Mouse (Mus musculus) gastrocnemius, adult 8-10 months (tissue): ENCODE results near the gene Btg2. TPM values are rescaled to one million over a fixed set of nuclear protein-coding genes. Genes with fewer than 3 reads are reported as not detected.

Source experiments
- DNase-seq, 2 experiments: peaks; one replicate each; pipeline ENCODE4 v3.0.0; 2022; ENCODE audit warnings: low spot score in 2 of 2
- total RNA-seq, 4 experiments: library from RNA; stranded (reverse); gene quantifications; 2 replicates each; pipeline ENCODE4 v1.2.4; 2022

Btg2 gene
- 10 to 100 TPM in 3 of 4 experiments, 1 to 10 TPM in 1; 8.6 to 22.9 (median 14.3) TPM for total RNA-seq

DNA sequence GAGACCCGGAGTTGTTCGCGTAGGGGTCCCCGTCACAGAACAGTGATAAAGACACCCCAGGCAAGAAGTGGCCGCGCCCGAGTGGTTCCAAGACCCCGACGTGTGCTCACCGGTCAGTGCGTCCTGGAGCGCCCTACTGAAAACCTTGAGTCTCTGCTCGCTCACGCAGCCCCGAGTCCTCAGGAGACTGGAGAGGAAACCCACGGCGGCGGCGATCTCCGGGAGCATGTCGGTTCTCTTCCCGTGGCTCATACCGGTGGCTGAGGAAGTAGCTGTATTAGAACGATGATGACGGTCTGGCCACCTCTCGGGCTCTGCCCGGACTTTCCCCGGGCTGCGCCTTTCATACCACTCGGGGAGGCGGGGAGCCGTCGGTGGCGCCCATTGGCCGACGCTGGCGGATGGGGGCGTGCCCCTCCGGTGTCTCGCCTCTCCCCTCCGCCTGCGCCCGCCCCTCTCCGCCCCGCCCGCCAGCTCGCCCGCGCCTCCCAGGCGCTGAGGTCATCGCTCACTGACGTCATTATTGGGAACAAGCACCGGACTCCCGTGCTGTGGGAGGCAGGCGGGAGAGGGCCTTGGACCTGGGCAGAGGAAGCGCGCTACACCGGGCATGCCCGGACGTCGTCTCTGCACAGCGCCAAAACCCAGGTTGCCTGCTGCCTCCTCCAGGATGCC lies at the start of gene Btg2:
Gene Btg2, minus strand, starts transcription at position 319 of the 675 bp plus-strand sequence.
- peak; percentile 96 for DNase-seq

DNA sequence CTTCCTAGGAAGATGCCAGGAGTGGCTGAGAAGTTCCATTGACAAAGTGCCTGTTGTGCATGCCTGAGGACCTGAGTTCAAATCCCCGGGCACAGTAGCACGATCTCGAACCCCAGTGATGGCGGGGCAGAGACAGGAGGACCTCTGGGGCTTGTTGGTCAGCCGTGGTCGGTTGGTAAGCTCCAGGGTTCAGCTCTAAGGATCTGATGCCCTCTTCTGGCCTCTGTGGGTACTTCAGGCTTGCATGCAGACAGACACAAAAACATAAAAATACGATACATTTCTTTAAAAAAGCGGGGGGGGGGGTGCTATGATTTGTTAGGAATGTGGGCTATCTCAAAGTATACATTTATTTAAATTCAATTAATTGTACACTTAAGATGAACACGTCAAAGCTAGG lies 43.3 kb upstream of the Btg2 start:
- DNase-seq = no peak

DNA sequence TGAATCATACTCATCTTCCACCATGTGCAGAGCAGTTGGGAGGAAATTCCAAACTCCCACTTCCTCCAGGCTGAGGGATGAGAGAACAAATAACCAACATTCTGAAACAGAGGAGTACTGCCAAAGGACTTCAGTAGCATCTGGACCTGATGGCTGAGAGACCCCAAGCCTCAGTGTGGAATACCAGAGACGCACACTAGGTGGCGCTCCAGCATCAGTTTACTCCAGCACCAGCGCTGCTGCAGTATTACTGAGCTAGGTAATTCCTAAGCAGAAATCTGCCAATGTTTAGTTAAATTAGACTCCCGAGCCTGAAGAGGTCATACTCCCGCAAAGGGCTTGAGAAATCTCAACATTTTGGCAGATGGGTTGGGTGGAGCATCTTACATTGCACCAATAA lies 41.3 kb upstream of the Btg2 start:
- peak; percentile 66 to 75 for DNase-seq

DNA sequence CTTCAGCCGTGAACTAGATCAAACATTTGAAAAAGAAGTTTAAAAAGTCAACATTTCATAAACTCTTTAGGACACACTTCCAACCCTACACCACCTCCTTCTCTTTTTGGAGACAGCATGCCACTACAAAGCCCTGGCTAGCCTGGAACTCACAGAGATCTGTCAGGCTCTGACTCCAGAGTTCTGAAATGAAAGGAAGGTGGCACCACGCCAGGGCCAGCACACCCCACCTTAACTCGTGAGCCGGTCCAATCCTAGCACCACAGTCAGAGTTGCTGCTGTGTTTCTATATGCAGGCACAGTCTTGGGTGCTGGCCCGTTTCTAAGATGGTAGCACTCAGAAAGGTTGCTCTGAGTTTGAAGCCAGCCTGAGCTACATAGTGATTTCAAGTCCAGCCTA lies 38.2 kb upstream of the Btg2 start:
- DNase-seq = no peak

DNA sequence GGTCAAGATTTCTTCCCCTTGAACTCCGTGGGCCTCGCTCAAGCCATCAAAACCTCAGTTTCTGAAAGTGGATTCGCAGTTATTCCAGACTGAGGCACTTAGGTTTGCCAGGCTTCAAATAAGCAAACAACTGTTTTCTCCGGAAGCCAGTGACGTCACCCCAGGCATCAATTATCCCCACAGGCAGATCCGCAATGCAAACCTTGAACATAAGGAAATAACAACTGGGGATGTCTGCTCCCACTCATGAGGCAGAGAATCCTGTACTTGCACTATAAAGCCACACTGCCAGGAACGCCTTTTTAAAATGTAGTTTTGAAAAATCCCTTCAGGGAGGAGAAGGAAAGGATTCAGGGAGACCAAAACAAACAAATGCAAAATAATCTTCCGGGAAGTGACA lies 36.5 kb upstream of the Btg2 start:
- DNase-seq = no peak

DNA sequence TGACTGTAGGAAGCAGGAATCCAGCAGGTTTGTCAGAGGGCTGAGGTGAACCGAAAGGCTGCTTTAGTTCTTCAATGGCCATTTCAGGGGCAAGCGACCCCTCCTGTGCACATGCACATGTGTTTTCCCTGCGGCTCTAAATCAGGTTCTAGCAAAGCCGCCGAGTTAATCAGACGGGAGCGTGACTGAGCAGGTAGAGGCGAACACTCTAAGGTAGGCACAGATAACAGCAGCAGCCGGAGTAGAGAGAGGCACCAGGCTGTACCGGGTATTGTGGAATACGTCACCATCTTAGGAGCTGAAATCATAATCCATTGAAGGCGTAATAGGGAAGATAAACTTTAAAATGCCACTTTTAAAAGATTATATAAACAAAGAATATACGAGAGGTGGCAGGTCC lies 35.8 kb upstream of the Btg2 start:
- no peak for DNase-seq

DNA sequence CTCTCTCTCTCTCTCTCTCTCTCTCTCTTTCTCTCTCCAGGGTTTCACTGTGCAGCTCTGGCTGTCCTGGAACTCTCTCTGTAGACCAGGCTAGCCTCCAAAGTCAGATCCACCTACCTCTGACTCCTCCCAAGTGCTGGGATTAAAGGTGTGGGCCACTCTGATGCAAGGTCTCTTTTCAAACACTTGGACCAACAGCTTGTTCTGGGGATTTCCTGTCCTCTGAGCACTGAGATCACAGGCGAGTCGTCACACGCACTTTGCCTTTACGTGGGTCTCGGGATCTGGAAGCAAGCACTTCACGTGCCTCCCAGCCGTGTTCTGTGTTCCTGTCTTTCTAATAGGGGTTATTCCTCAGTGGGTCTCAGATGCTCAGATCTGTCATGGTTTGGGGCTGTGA lies 35.1 kb upstream of the Btg2 start:
- no peak for DNase-seq

DNA sequence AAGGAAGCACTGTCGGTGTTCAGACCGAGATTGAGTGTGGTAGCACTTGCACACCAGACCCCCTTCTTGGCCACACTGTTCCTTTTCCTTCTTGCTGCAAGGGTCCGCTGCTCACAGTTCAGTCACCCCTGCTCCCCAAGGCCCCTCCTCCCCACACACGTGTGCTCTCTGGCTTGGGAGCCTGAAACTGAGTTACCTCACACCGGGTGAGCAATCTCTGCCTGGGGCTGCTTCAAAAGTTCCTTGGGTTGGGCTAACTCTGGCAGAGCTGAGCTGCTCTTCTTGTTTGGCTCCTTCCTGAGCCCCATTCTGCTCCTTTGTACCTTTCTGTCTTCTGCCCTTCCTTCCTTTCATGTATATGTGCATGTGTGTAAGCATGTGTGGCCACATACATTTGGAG lies 34.6 kb upstream of the Btg2 start:
- DNase-seq = no peak

DNA sequence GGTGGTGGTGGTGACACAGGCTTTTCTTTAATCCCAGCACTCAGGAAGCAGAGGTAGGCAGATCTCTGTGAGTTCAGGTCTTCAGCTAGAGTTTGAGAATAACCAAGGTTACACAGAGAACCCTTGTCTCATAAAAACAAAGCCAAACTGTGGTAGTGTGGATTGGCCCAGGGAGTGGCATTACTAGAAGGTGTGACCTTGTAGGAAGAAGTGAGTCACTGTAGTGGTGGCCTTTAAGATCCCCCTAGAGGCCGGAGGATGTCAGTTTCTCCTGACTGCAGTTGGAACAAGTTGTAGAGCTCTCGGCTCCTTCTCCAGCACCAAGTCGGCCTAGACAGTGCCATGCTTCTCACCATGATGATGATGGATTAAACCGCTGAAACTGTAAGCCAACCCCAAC lies 32.1 kb upstream of the Btg2 start, which contains the start of gene Chit1:
Gene Chit1, plus strand, starts transcription at position 264 of the 400 bp plus-strand sequence.
- no peak for DNase-seq

DNA sequence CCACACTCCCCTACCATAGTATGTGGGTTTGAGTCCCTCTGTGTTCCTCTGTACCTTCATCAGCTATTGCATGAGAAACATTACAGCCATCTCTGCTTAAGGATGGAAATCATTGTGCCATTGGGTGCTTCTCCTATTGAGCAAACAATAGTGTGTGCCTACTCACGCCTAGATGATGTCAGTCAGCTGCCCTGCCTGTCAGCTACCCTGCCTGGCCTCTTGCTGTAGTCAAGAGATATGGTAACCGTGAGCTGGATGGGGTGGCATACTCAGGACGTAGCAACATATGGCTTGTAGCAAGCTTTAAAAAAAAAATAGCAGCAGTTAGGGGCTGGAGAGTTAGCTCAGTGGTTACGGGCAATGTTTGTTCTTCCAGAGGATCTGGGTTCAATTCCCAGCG lies 31.5 kb upstream of the Btg2 start:
- no peak for DNase-seq

DNA sequence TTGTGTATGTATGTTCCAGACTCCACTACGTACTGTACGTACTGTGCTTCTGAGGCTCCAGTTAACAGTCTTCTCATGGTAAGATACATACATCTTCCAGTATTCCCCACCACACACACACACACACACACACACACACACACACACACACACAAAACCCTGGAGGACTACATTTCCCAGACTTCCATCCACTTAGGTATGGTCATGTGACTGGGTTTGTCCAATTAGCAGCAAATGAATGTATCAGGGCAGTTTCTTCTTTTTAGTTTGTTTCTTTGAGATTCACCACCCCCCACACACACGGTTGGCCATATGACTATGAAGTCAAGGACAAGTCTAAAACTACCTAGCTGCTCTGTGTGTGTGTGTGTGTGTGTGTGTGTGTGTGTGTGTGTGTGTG lies 31.1 kb upstream of the Btg2 start:
- no peak for DNase-seq

DNA sequence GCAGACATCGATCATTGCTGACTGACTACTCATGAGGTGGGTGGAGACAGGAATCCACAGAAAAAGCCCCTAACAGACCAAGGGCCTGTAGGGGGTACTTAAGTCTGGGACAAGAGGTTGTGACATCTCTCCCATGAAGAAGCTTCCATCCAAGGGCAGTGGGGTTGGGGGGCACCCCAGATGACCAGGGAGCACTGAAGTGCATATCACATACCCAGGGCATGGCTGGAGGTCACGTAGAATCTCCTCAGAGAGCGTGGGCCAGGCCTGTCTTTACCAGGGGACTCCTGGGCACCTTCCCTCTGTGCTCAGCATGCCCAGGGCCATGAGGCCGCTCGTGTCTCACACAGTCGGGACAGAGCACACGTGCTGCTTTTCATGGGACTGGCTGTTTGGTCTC lies 28.9 kb upstream of the Btg2 start:
- DNase-seq = no peak

DNA sequence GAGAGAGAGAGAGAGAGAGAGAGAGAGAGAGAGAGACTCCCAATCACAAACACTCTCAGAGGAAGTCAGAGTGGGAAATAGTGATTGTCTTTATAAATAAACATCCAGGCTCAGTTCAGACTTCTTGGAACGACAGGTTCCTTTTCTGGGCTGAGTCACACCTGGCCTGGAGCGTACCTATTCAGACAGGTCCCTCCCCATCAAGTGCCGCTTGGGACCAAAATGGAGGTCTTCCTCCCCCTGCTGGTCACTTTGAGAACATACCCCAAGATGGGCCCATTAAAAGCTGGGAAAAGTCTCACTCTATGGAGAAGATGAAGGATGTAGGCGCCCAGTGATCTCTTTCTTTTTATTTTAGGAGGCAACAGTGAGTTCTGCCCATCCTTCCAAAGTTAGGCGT lies 27.8 kb upstream of the Btg2 start:
- DNase-seq = no peak

DNA sequence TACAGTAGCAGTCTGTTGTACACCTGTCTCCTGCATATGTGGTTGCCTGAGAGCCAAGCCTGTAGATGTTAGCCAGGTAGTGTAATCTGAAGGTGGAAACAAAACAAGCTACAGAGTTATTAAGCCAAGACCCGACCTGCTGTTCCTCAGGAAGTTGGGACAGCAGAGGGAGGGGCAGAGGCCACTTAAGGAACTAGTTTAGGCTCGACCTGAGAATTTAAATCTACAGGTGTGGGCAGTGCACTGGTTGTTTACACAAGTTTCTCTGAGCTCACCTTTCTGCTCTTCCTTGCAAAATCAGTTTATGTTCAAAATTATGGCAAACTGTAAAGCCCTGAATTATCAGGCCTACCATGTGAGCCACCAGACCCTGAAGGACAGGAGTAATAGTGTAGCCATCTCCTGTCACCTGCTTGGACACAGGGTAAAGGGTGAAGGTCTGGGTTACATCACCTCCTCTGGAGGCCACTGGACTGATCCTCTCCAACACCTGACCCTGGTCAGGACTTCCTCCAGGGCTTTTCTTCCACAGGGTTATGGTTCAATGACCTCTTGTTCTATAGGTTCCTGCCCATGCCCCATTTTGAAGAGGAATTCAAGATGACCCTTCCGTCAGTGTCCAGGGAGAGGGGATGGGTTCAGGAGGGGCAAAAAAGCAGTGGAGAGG lies 27.0 kb upstream of the Btg2 start:
- no peak for DNase-seq

DNA sequence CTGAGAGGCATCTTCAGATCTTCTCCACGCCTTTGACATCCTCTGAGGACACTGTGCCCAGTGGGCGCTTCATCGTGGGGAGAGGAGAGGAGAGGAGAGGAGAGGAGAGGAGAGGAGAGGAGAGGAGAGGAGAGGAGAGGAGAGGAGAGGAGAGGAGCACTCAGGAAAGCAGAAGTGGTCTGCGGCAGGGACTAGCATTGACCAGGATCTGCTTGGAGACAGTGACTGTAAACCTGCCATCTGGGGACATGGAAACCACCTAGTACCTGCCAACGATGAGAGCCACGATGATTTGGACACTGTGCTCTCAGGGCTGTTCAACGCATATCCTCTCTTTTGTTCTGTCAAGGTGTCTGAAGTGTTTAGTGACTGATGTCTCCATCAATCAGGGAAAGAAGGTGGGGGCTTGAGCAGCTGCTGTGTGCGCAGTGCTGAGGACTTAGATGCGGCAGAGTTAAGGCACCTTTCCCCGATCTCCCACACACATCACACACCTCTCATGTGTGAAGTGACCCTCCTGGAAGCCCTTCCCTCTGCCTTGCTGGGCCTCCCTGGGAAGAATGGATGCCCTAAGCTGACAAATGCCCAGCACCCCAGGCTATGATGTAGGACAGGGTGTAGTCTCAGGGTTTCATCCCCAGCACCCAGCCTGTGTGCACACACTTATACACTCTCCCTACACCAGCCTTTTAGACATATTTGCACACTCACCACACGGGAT lies 26.3 kb upstream of the Btg2 start:
- no peak for DNase-seq

DNA sequence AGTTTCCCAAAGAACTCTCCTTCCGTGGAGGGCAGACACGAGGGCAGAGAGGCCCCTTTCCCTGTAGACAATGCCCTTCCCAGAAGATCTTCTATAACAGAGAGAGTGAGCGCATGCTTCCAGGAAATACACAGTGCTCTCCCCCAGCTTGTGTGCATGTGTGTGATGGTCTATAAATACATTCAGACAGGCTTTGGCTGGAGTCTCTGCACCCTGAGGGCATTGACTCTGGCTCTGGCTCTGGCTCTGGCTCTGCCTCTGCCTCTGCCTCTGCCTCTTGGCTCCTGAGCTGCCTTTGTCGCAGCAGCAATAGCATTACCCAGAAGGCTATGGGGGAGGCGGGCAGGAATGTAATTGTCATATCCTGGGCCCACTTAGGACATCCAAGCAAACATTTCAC lies 24.9 kb upstream of the Btg2 start:
- peak in 1 of 2 experiments; percentile 45 for DNase-seq

DNA sequence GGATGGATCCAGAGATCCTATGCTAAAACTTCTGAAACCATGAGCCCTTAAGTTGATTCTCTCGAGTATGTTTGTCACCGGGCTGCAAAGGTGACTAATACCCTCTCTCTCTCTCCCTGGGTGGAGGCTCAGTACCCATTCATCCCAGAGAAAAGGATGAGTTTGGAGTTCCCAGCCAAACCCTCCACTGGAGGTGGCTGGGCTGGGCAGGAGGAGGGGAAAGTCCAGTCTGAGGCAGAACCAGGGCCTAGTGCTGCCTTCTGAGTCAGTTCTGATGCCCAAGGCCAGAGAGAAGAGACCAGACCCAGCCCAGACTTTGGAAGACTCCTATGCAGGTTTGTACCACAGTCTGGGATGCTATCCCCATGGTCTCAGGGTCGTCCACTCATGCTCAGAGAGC lies 22.7 kb upstream of the Btg2 start:
- no peak for DNase-seq

DNA sequence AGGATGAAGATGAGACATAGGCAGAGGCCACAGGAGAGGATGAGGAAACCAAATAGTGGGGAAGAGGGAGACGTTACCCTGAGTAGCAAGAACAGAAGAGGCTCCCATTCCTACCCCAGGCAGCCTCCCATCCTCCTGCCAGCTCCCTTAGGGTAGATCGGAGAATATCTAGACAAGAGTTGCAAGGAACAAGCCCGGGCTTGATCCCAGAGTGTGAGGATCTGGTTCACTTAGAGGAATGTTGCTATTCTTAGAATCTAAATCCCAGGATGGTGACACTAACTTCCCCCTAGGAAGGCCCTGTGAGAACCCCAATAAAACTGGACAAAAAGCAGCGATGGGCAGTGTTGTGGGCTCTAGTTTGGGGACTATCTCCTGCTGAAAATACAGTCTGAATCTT lies 22.0 kb upstream of the Btg2 start:
- no peak for DNase-seq

DNA sequence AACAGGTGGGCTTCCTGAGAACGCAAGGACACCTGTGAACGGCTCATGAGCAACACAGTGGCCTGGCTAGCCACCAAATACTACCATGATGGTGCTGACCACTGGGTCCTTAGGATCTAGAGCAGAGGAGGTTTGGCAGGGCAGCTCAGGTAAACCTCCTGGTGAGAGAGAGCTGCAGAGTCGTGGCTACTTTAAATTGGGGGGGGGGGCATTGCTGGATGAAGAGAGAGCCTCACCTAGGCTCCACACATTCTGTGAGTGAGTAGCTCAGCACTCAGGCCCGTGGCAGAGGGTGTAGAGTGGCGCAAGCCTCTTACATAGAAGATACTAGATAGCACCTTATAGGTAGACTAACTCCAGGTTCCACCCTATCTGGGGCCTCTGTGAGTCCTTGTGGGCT lies 21.5 kb upstream of the Btg2 start:
- no peak for DNase-seq

DNA sequence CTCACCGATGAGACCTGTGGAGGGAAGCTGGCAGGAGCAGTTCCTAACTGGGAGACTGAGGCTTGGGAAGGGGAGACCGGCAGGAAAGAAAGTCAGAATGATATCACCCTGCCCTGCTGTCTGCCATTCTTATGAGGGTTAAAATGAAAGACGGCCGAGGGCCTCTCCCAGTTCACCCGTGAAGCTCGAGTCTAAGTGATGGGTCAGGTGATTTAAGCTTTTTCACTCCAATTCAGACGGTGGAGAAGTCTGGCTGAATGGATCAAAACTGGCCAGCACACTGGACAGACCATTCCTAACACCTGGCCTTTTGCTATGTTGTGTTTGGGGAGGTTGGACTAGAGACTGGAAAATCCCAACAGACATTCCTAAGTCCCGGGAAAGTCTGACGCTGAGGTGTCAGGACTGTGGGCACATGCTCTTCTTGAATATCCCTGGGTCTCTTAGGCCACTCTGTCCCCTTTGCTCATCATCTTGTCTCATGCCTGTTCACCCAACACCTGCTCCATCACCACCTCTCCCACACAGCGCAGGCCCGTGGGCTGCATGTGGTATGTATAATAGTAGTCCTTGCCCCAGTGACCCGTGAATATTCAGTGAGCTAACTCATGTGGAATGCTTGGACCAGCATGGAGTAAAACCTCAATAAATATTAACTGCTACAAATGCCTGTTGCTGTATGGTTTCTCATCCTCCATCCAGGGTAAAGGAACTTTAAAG lies 20.8 kb upstream of the Btg2 start:
- no peak for DNase-seq

DNA sequence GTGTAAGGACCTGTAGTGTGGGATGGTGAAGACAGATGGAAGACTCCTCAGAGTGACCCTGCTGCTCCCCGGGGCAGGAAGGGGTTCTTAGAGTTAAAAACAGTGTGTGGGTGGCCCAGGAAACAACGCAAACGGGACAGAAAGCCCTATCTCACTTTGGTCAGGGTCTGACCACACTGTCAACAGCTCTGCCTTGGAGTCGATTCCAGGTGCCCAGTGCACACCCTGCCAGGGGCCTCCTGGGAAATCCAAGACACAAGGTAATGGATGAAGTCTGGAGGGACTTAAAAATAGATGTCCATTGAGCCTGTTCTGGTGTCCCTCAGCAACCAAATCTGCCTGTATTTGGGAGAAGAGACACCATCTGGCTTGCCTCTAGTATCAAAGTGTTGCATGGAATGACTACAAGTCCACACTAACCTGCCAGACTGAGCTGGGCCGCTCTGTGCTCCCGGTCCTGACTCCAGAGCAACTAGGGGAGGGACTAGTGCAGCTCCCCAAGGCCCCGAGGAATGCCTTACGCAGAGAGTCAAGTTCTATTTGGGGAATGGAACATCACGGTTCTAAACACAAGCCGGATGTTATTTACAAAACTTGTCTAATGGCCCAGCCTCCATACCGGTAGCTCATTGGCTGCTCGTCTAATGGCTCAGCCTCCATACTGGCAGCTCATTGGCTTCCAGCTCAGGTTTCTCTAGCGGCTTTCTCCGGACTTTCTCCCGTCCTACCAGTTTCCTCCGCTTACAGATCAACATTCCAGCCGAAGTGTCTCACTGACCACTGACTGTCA lies 20.0 kb upstream of the Btg2 start:
- DNase-seq = peak; percentile 88 to 92
